Mouse (Mus musculus) kidney, postnatal 4 days (tissue): ENCODE measurements around the gene Gm15091.
"Not testable (repeated sequence)": the region's sequence is repeated elsewhere in the genome, so short reads cannot be mapped to it uniquely, and the experiment has no call there.

Experiments used
- DNase-seq, 2 experiments: peaks; one replicate each; pipeline ENCODE4 v3.0.0; 2021; ENCODE audit warnings: mixed read lengths in 2 of 2

Gm15091 gene

DNA sequence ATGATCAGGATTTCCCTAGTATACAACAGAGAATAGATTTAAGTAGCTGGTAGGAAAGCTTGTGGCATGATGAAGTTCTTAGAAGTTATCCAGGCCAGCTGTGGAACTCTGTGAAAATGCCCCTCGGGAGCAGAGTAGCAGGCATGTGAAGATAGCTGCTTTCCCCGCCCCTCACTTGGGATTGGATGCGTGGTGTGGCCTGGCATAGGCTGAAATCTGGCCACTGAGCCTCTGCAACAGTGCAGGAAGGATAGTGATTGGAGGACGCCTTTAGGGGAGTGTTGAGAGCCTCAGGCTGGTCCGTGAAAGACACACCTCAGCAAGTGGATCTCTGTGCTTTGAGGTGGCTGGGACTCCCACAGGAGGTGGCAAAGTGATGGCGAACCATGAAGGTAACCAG, at the start of gene Gm15091:
Gene Gm15091 (plus strand): TSS at position 301 of the 400 bp plus-strand sequence.
- not testable (repeated sequence) for DNase-seq
